Mouse (Mus musculus) hindbrain, embryonic 16.5 days (tissue): ENCODE measurements around the gene Gria1. TPM values are rescaled to one million over a fixed set of nuclear protein-coding genes. Genes with fewer than 3 reads are reported as not detected.

Experiments used
- ATAC-seq: fragments of 200-750 bp; cut with Nextera tagmentation; 2 replicates; pipeline ENCODE4 v1.8.0; 2017; ENCODE audit warnings: moderate TSS enrichment, moderate library complexity
- H3K27ac ChIP-seq: fragments of 300-500 bp; sonication (generic); 2 replicates; pipeline ENCODE4 v1.5.1; 2014; ENCODE audit warnings: low read depth, mild to moderate bottlenecking, control low read depth, low read length, moderate library complexity
- H3K27me3 ChIP-seq: fragments of 300-500 bp; sonication (generic); replicated peaks from 2 replicates; pipeline ENCODE4 v1.6.1; 2014; ENCODE audit warnings: low read length; ENCODE audit not compliant: control insufficient read depth, insufficient read depth
- H3K36me3 ChIP-seq: fragments of 300-500 bp; sonication (generic); 2 replicates; pipeline ENCODE4 v1.6.1; 2014; ENCODE audit warnings: mild to moderate bottlenecking, low read length, moderate library complexity, mixed read lengths; ENCODE audit not compliant: control insufficient read depth, insufficient read depth
- H3K4me1 ChIP-seq: fragments of 300-500 bp; sonication (generic); 2 replicates; pipeline ENCODE4 v1.6.1; 2014; ENCODE audit warnings: low read depth, low read length; ENCODE audit not compliant: control insufficient read depth, insufficient read depth
- H3K4me2 ChIP-seq: fragments of 300-500 bp; sonication (generic); 2 replicates; pipeline ENCODE4 v1.6.1; 2014; ENCODE audit warnings: mild to moderate bottlenecking, low read length, control low read depth, moderate library complexity
- H3K4me3 ChIP-seq: fragments of 300-500 bp; sonication (generic); 2 replicates; pipeline ENCODE4 v1.5.1; 2014; ENCODE audit warnings: mild to moderate bottlenecking, low read length, control low read depth, moderate library complexity
- H3K9ac ChIP-seq: fragments of 300-500 bp; sonication (generic); 2 replicates; pipeline ENCODE4 v1.6.1; 2014; ENCODE audit warnings: low read depth, mild to moderate bottlenecking, control low read depth, low read length, moderate library complexity
- H3K9me3 ChIP-seq: fragments of 300-500 bp; sonication (generic); 2 replicates; pipeline ENCODE4 v1.6.1; 2014; ENCODE audit warnings: mild to moderate bottlenecking, low read length, moderate library complexity; ENCODE audit not compliant: control insufficient read depth
- WGBS: fragments of 180-500 bp; shearing (Covaris S2); extraction: QIAGEN DNeasy Blood & Tissue Kit; methylation state at CpG from one replicate; pipeline ENCODE4 v1.1.7; 2014; 5-methylcytosine and 5-hydroxymethylcytosine counted together
- polyA plus RNA-seq: library from polyadenylated mRNA; unstranded; fragments of >200 nt; fragmentation: Nextera tagmentation; extraction: Ambion mirVana; gene quantifications from 2 replicates; pipeline ENCODE4 v1.2.1, GENCODE M21; 2015

The Gria1 gene
- polyA plus RNA-seq, 1 experiment from 2014 or later = 47.7 TPM

DNA sequence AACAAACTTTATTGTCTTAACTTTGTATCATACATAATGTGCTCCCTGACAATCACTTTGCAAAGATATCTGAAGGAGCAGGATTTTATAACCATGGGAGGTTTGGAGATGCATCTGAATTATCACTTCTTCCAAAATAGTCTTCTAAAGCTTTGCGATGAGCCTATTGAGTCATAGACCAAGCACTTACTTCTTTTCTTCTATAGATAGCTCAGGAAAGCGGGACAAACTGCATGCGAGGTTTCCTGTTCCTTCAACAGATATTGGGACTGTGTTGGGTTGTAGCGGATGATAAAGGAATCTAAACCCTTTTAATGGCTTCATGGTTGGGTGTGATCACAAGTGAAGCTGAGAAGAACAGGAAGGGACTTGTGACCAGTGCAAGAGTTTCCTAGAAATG is 263.5 kb downstream of the Gria1 start:
- Histone ChIP-seq H3K9me3 (no peaks in the 10 kb centered on the region), H3K9ac (no peak overlapping the region), H3K27ac (no peak overlapping the region), H3K27me3 (no peaks in the 10 kb centered on the region), H3K36me3 (no peaks in the 10 kb centered on the region), H3K4me3 (no peak overlapping the region), H3K4me2 (no peak overlapping the region), H3K4me1 (no peaks in the 10 kb centered on the region)
- WGBS = 97% methylated on average over 4 of the region's 4 CpGs
- ATAC-seq = no peak

DNA sequence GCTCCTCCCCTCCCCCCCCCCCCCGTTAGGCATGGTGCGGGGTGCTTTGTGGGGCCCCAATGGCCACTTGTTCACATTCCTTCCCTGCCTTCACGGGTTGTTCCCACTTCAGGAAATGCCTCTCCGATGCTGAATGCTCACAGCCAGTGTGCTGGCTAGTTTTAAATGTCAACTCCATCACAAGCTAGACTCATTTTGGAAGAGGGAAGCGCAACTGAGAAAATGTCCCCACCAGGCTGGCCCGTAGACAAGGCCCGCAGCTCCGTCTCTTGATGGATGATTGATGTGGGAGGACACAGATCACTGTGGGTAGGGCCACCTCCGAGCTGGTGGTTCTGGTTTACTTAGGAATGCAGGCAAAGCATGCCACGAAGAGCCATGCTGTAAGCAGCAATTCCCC is 266.9 kb downstream of the Gria1 start:
- 54% methylated on average over 10 of the region's 10 CpGs for WGBS
- Histone ChIP-seq H3K27me3 (no peaks in the 10 kb centered on the region), H3K4me1 (no peaks in the 10 kb centered on the region), H3K9ac (no peak overlapping the region), H3K4me3 (no peak overlapping the region), H3K36me3 (no peaks in the 10 kb centered on the region), H3K27ac (no peak overlapping the region), H3K9me3 (no peaks in the 10 kb centered on the region), H3K4me2 (no peak overlapping the region)
- no peak for ATAC-seq

DNA sequence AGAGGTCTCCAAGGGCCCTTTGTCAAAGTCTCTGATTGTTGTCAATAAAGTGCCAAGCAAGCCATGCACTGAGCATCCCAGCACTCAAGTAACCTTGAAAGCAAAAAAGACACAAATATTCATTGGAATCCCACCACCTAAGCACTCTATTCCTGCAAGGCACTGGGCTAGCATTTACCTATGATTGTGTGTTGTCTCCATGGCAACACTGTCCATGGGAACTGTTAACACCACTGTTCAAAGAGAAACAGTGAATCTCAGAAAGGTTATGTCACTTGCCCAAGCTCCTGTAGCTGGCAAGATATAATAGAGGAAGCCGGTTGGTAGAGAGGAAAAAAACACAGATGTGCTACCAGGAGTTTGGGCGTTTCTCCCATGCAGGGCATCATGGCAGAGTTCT is 274.9 kb downstream of the Gria1 start:
- ATAC-seq = no peak
- H3K4me2 ChIP-seq = no peak overlapping the region
- no peaks in the 10 kb centered on the region for H3K36me3 ChIP-seq
- H3K27me3 ChIP-seq = no peaks in the 10 kb centered on the region
- H3K9me3 ChIP-seq = no peaks in the 10 kb centered on the region
- WGBS = 69% methylated on average over 2 of the region's 2 CpGs
- H3K4me3 ChIP-seq = no peak overlapping the region
- no peaks in the 10 kb centered on the region; the same call in 1 of the 2 replicates for H3K4me1 ChIP-seq
- H3K27ac ChIP-seq = no peak overlapping the region
- no peak overlapping the region for H3K9ac ChIP-seq

DNA sequence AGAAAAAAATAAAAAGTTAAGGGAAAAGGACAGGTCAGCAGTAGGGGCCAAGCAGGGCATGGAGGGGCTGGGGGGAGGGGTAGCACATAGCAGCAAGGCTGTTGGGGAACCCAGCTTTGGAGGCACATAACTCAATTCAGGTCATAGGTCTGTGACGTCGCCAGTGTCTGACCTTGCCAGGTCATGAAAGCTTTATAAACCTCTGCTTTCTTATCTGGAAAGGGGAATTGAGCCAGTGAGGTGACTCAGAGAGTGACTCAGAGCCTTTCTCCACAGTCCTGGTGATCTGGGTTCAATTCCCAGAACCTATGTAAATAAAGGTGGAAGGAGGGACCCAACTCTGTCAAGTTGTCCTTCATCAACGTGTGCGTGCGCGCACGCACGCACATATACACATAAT is 286.2 kb downstream of the Gria1 start:
- H3K9ac ChIP-seq = no peak overlapping the region
- no peak overlapping the region for H3K4me2 ChIP-seq
- 90% methylated on average over 8 of the region's 8 CpGs for WGBS
- no peak overlapping the region for H3K4me3 ChIP-seq
- H3K4me1 ChIP-seq = peaks cover 3% of the 10 kb centered on the region; the same call in 1 of the 2 replicates
- no peak for ATAC-seq
- H3K36me3 ChIP-seq = no peaks in the 10 kb centered on the region
- H3K9me3 ChIP-seq = no peaks in the 10 kb centered on the region
- H3K27ac ChIP-seq = no peak overlapping the region
- H3K27me3 ChIP-seq = no peaks in the 10 kb centered on the region

DNA sequence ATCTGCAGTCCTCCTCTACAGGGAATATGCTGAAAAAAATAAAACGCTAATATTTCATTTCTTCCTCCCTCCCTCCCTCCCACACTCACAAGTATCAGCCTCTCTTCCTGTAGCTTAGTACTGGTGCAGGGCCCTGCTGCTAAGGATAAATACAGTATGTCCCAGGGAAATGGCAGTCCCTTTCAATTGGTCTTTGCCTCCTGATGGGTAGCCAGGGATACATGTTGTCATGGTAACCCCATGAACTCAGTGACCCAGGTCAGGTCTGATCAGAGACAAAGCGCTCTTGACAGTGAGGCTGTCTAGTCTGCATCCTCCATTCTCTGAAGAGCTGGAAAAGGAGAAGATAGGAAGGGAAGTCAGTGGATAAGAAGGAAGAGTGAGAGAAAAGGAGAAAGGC is 287.1 kb downstream of the Gria1 start:
- peaks cover 3% of the 10 kb centered on the region; the same call in 1 of the 2 replicates for H3K4me1 ChIP-seq
- H3K9ac ChIP-seq = no peak overlapping the region
- no peak overlapping the region for H3K4me2 ChIP-seq
- no peaks in the 10 kb centered on the region for H3K9me3 ChIP-seq
- ATAC-seq = peak; percentile 71
- no peak overlapping the region for H3K4me3 ChIP-seq
- H3K27ac ChIP-seq = no peak overlapping the region
- WGBS = 10% methylated on average over 2 of the region's 2 CpGs
- no peaks in the 10 kb centered on the region for H3K27me3 ChIP-seq
- no peaks in the 10 kb centered on the region for H3K36me3 ChIP-seq

DNA sequence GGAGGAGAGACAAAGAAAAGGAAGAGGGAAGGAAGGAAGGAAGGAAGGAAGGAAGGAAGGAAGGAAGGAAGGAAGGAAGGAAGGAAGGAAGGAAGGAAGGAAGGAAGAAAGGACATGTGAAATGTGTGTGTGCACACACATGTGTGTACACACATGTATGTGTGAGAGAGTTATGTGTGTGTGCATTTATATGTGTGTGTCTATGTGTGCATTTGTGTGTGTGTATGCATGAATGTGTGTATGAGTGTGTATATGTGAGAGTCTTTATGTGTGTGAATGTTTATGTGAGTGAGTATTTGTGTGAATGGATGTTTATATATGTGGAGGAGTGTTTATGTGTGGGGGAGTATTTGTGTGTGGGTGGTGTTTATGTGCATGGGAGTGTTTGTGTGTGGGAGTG is 287.5 kb downstream of the Gria1 start:
- Histone ChIP-seq H3K4me2 (no peak overlapping the region), H3K9me3 (no peaks in the 10 kb centered on the region), H3K9ac (no peak overlapping the region), H3K4me1 (peaks cover 3% of the 10 kb centered on the region; the same call in 1 of the 2 replicates), H3K27ac (no peak overlapping the region), H3K27me3 (no peaks in the 10 kb centered on the region), H3K4me3 (no peak overlapping the region), H3K36me3 (no peaks in the 10 kb centered on the region)
- ATAC-seq = no peak

DNA sequence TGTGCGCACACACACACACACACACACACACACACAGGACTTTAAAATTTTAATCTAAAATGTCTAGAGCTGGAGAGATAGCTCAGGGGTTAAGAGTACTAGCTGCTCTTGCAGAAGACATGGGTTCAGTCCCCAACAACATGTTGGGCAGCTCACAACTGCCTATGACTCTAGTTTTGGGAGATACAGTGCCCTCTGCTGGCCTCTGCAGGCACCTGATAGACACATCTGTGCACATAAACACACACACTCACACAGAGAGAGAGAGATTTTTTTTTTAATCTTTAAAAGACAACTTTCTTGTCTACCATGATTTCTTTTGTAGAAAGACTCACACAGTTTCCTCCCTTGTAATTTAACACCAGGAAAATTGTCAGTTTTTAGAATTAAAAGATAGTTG is 292.4 kb downstream of the Gria1 start:
- peaks cover 5% of the 10 kb centered on the region for H3K9me3 ChIP-seq
- no peaks in the 10 kb centered on the region for H3K4me1 ChIP-seq
- no peak for ATAC-seq
- no peaks in the 10 kb centered on the region for H3K27me3 ChIP-seq
- H3K9ac ChIP-seq = no peak overlapping the region
- WGBS = 94% methylated on average over 1 of the region's 1 CpGs
- H3K4me2 ChIP-seq = no peak overlapping the region
- no peak overlapping the region for H3K4me3 ChIP-seq
- H3K27ac ChIP-seq = no peak overlapping the region
- H3K36me3 ChIP-seq = peaks cover 5% of the 10 kb centered on the region; the same call in 1 of the 2 replicates

DNA sequence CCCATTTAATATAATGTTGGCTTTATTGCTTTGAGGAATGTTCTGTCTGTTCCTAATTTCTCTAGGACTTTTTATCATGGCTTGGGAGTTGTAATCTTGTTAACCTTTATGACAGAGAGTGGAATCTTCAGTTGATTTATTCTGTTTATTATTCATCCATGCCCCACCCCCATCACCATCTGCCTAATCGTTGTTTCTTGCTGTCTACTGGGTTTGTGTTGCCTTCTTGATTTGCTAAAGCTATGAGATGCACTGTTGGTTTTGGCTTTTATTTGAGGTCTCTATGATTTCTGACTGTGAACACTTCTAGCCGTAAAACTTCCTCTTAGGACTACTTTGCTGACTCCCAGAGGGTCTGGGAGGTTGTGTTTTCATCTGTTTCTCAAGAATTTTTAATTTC is 294.9 kb downstream of the Gria1 start:
- Histone ChIP-seq H3K4me3 (no peak overlapping the region), H3K27ac (no peak overlapping the region), H3K27me3 (no peaks in the 10 kb centered on the region), H3K9ac (no peak overlapping the region), H3K4me2 (no peak overlapping the region), H3K4me1 (no peaks in the 10 kb centered on the region), H3K9me3 (peaks cover 5% of the 10 kb centered on the region), H3K36me3 (peaks cover 5% of the 10 kb centered on the region; the same call in 1 of the 2 replicates)
- ATAC-seq = no peak
- WGBS = 73% methylated on average over 2 of the region's 2 CpGs

DNA sequence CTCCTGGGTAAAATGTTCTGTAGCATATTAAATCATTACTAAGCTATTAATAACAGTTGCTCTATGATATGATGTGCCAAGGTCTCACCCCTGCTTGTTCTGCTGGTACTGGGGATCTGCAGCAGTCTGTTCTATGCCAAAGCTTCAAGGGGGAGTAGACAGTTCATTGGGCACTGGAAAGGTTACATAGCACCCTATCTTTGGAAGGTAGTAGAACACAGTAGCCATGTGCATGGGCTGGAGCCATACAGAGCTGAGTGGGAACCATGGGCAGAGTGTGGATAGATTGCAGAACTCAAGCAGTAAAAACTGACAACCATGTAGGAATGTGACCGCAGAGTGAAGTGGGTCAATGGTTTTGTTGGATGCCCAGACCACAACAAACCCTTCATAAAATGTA is 295.7 kb downstream of the Gria1 start:
- 100% methylated on average over 1 of the region's 1 CpGs for WGBS

DNA sequence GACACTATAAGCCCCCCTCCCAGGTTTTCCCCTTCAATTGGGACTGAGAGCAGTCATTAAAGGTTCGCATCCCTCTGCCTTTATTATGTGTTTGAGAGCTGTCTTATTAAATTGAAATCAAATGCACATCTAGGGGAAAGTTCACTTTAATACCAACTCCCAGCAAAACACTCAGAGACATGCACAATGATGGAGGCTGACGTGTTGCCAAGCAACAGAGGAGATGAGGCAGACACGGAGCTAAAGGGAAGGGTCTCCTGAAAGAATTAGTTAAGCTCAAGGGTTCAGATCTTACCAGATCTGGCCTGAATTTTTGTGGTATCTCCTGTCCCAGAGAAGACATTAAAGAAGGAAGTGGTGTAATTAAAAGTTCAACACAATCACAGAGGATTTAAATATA is 305.9 kb downstream of the Gria1 start:
- Histone ChIP-seq H3K36me3 (no peaks in the 10 kb centered on the region), H3K27me3 (no peaks in the 10 kb centered on the region), H3K9me3 (no peaks in the 10 kb centered on the region), H3K4me2 (no peak overlapping the region), H3K4me3 (no peak overlapping the region), H3K9ac (no peak overlapping the region), H3K4me1 (peaks cover 3% of the 10 kb centered on the region; the same call in 1 of the 2 replicates), H3K27ac (no peak overlapping the region)
- ATAC-seq = peak; percentile 80
- 35% methylated on average over 3 of the region's 3 CpGs for WGBS

More for the DNA sequence above, 295.7 kb downstream of the Gria1 start:
- no peak for ATAC-seq
- Histone ChIP-seq H3K9ac (no peak overlapping the region), H3K27ac (no peak overlapping the region), H3K9me3 (peaks cover 5% of the 10 kb centered on the region), H3K4me3 (no peak overlapping the region), H3K27me3 (no peaks in the 10 kb centered on the region), H3K36me3 (peaks cover 5% of the 10 kb centered on the region; the same call in 1 of the 2 replicates), H3K4me1 (no peaks in the 10 kb centered on the region), H3K4me2 (no peak overlapping the region)
